Mouse (Mus musculus): ENCODE measurements at regions not wholly inside any gene's neighbourhood (a gene's known extent, or its start where the extent isn't known, plus 50 kb on each side); places are given as distances from the start of the nearest gene placed in this dataset.
"Not testable (repeated sequence)": the region's sequence is repeated elsewhere in the genome, so short reads cannot be mapped to it uniquely, and the experiment has no call there.

DNA sequence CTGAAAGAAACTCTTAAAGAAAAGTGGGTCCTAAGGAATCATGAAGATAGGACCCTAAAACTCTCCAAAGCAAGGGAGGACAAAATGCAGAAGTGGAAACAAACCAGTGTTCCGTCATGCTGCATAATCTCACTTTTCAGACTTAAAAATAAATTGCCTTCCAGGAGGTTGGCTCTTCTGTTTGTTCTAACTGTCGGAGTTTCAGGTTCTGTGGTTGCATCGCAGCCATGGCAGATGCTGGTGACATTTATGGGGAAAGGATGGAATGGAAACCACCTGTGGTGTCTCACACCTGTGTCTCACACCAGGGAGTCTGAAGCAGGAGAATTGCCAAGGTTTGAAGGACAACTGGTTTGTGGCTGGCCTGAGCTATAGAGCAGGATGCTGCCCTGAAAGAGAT, 50.9 kb upstream of the Hivep1 start:
- ATAC-seq (replicated peaks in 1 of 2; ENCODE audit: insufficient read depth in 1 of 2, low FRiP score in 2 of 2, low TSS enrichment in 1 of 2, low read depth in 1 of 2, poor library complexity in 2 of 2, severe bottlenecking in 2 of 2), result no peak

GRCm38 (mm10) chr13:41997883-41998282, 53.9 kb upstream of the Hivep1 start:
- no peak for ATAC-seq (replicated peaks in 1 of 2; ENCODE audit: insufficient read depth in 1 of 2, low FRiP score in 2 of 2, low TSS enrichment in 1 of 2, low read depth in 1 of 2, poor library complexity in 2 of 2, severe bottlenecking in 2 of 2)

DNA sequence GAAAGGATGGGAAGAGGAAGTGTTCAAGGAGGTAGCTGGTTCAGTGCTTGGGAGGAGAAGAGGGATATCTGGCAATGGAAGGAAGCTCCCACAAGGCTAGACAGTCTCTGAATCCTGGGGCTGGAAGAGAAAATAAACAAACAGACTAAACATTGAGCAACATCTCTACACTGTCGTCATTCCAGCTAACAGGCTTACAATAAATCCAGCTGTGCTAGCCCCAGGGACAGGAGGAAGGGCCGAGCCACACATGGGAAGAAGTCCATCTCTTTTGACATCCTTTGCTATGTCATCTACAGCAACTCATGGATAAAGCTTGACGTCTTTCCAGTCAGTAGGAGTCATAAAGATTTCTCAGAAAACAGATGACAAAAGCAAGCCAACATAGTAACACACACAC, 57.7 kb upstream of the Hivep1 start:
- no peak for ATAC-seq (replicated peaks in 1 of 2; ENCODE audit: insufficient read depth in 1 of 2, low FRiP score in 2 of 2, low TSS enrichment in 1 of 2, low read depth in 1 of 2, poor library complexity in 2 of 2, severe bottlenecking in 2 of 2)

DNA sequence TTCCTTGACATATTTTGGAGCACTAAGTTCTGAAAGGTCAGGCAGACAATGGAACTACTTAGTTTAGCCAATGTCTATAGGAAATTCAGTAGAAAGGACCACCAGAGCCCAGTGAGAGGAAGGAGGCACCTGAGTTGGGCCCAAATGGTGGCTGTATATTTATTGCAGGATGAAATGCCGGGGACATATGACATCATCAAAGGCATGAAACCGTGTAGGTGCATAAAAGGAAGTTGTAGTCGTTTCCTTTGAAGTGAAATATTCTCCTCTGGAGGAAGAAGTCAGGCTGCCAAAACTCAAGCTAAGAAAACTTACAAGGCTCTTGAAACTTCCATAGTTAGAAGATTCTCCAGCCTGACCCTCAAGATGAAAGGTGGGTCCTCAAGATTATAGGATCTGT, 75.9 kb upstream of the Hivep1 start:
- ATAC-seq (replicated peaks in 1 of 2; ENCODE audit: insufficient read depth in 1 of 2, low FRiP score in 2 of 2, low TSS enrichment in 1 of 2, low read depth in 1 of 2, poor library complexity in 2 of 2, severe bottlenecking in 2 of 2), result no peak

GRCm38 (mm10) chr13:41962915-41963314, 88.9 kb upstream of the Hivep1 start:
- no peak for ATAC-seq (replicated peaks in 1 of 2; ENCODE audit: insufficient read depth in 1 of 2, low FRiP score in 2 of 2, low TSS enrichment in 1 of 2, low read depth in 1 of 2, poor library complexity in 2 of 2, severe bottlenecking in 2 of 2)

GRCm38 (mm10) chr13:41960960-41961359, 90.9 kb upstream of the Hivep1 start:
- ATAC-seq (replicated peaks in 1 of 2; ENCODE audit: insufficient read depth in 1 of 2, low FRiP score in 2 of 2, low TSS enrichment in 1 of 2, low read depth in 1 of 2, poor library complexity in 2 of 2, severe bottlenecking in 2 of 2), result not testable (repeated sequence)

GRCm38 (mm10) chr13:41957932-41958331, 93.9 kb upstream of the Hivep1 start:
- no peak for ATAC-seq (replicated peaks in 1 of 2; ENCODE audit: insufficient read depth in 1 of 2, low FRiP score in 2 of 2, low TSS enrichment in 1 of 2, low read depth in 1 of 2, poor library complexity in 2 of 2, severe bottlenecking in 2 of 2)

GRCm38 (mm10) chr13:41955884-41956283, 95.9 kb upstream of the Hivep1 start:
- no peak for ATAC-seq (replicated peaks in 1 of 2; ENCODE audit: insufficient read depth in 1 of 2, low FRiP score in 2 of 2, low TSS enrichment in 1 of 2, low read depth in 1 of 2, poor library complexity in 2 of 2, severe bottlenecking in 2 of 2)

DNA sequence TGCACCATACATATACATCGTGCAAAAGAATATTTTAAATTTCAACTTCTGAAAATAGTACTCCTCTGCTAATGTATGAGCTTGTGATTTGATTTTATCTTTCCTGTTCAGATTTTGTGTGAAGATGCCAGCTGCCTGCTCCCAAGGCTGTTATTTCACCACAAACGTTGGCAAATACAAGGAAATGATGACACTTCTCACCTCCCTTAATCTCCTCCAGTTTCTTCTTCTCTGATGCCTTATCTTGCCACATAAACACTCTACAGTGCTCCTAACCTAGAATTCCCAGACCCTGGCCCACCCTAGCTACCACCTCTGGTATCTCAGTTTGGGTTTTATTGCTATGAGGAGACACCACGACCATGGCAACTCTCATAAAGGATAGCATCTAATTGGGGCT, 96.6 kb upstream of the Hivep1 start:
- ATAC-seq (replicated peaks in 1 of 2; ENCODE audit: insufficient read depth in 1 of 2, low FRiP score in 2 of 2, low TSS enrichment in 1 of 2, low read depth in 1 of 2, poor library complexity in 2 of 2, severe bottlenecking in 2 of 2), result no peak

DNA sequence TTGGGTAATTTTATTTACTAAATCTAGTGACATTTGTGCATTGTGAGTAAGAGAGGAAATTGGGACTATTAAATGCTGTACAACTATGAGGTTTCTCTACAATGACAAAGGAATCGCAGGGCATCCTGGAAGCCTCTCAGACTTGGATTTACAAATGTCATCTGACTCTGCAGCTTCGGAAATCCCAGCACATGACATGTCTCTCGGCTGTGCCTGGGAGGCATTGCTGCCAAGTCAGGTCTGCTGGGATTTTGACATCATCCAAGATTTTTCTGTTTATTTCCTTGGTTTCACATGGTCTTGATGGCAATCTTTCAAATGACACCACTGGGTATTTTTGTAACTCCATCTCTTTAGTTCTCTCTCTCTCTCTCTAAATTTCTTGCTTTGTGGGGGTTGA, 99.4 kb upstream of the Hivep1 start:
- ATAC-seq (replicated peaks in 1 of 2; ENCODE audit: insufficient read depth in 1 of 2, low FRiP score in 2 of 2, low TSS enrichment in 1 of 2, low read depth in 1 of 2, poor library complexity in 2 of 2, severe bottlenecking in 2 of 2), result no peak

DNA sequence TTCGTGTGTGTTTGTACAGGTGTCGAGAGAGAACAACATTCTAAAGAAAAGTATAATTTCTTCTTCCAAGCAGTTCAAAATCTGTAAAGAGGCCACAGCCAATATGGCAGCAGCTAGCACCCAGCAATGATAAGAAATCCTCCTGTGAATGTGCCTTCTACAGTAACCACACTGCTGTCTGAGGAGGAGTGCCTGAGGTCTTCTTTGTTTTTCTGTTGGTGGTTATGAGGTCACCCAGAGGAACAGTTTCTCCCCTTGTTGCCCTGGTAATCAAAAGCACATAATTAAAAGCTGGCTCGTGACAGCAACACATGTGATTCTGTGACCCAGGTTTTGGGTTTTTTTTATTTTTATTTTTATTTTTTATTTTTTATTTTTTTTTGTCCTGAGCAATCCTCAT, 100.8 kb upstream of the Adtrp start:
- no peak for ATAC-seq (replicated peaks in 1 of 2; ENCODE audit: insufficient read depth in 1 of 2, low FRiP score in 2 of 2, low TSS enrichment in 1 of 2, low read depth in 1 of 2, poor library complexity in 2 of 2, severe bottlenecking in 2 of 2)

DNA sequence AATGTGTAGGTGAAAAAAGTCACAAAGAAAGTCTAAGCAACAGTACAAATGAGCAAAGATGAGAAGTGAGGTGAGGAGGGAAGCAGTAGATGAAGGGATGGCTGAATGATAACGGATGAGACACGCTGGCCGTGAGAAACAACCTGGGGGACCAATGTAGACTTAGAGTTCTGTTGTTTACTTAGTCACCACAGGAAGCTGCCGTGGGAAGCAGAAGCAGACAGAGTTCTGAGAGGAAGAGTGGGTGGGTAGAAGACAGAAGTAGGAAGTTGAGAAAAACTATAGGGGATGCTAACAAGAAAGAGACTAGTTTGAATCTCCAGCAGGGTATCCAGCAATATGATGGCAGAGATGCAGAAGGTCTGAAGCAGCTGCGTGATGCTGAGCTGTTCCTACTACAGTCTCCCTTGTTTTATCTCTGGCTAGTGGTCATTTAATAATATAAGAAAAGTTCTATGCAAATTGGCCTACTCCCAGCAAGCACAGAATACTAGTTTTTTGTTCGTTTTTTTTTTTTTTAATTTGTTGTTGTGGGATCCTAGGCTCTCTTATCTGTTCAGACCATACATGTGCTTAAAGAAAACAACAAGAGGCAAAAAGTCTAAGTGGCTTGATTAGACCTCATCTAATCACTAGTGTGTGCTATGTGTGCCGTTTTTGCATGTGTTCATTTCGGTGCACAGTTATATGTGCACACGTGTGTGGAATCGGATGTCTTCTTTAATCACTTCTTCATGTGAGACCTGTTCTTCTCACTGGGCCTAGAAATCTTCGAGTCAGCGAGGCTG, 85.0 kb upstream of the Adtrp start:
- no peak; a peak in 1 of 4 replicates for ATAC-seq (replicated peaks in 1 of 2; ENCODE audit: insufficient read depth in 1 of 2, low FRiP score in 2 of 2, low TSS enrichment in 1 of 2, low read depth in 1 of 2, poor library complexity in 2 of 2, severe bottlenecking in 2 of 2)

DNA sequence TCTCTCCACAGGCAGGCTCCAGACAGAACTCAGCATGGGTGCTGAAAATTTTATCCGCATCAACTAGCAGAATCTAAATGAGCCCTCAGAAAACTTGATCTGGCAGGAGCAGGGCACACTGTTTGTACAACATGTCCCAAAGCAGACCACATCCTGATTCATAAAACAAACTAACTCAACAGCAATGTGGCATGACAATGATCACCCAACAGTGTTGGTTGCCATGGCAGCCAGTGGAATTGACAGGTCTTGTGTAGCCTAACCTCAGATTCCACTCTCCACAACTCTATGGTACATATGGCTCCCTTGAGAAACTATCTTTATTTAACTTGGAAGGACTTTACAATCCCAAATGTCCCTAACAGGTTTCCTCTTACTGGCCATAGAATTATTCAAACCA, 82.3 kb upstream of the Adtrp start:
- ATAC-seq (replicated peaks in 1 of 2; ENCODE audit: insufficient read depth in 1 of 2, low FRiP score in 2 of 2, low TSS enrichment in 1 of 2, low read depth in 1 of 2, poor library complexity in 2 of 2, severe bottlenecking in 2 of 2), result no peak

GRCm38 (mm10) chr13:41925851-41926250, 78.4 kb upstream of the Adtrp start:
- not testable (repeated sequence) for ATAC-seq (replicated peaks in 1 of 2; ENCODE audit: insufficient read depth in 1 of 2, low FRiP score in 2 of 2, low TSS enrichment in 1 of 2, low read depth in 1 of 2, poor library complexity in 2 of 2, severe bottlenecking in 2 of 2)

DNA sequence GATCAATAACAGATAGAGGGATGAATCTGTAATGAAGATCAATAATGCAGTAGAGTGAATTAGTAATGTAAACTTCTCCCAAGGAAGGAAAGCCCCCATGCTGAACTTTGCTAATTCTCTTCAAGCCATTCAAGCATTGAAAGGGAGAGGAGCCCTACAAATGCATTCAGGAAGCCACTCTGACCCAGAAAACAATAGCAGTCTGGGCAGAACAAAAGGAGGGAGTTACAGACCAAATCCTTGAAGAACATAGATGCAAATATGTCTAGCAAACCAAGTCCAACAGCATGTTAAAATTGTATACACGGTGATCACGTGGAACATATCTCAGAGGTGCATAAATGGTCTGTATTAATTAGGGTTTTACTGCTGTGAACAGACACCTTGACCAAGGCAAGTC, 77.7 kb upstream of the Adtrp start:
- ATAC-seq (replicated peaks in 1 of 2; ENCODE audit: insufficient read depth in 1 of 2, low FRiP score in 2 of 2, low TSS enrichment in 1 of 2, low read depth in 1 of 2, poor library complexity in 2 of 2, severe bottlenecking in 2 of 2), result no peak

DNA sequence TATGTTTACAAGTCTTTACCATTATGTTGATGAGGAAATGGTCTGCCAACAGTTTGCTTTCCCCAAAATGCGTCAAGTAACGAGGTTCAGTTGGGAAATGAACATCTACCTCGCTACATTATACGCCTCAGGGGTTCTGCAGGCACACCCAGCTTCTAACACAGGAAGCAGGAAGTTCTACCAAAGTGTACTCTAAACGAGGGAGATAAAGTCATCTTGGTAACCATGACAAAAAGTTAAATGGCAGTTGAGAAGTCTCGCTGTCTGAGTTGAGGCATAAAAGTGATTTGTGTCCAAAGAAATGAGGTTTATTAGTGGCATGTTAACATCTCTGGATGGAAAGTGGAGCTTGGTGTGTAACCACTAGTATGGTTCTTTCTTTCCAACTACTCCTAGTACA, 73.7 kb upstream of the Adtrp start:
- no peak for ATAC-seq (replicated peaks in 1 of 2; ENCODE audit: insufficient read depth in 1 of 2, low FRiP score in 2 of 2, low TSS enrichment in 1 of 2, low read depth in 1 of 2, poor library complexity in 2 of 2, severe bottlenecking in 2 of 2)

- no peak for ATAC-seq (replicated peaks in 1 of 2; ENCODE audit: insufficient read depth in 1 of 2, low FRiP score in 2 of 2, low TSS enrichment in 1 of 2, low read depth in 1 of 2, poor library complexity in 2 of 2, severe bottlenecking in 2 of 2)
Observed at GRCm38 (mm10) chr13:41918525-41918924, 71.0 kb upstream of the Adtrp start.

GRCm38 (mm10) chr13:41915816-41916215, 68.3 kb upstream of the Adtrp start:
- not testable (repeated sequence) for ATAC-seq (replicated peaks in 1 of 2; ENCODE audit: insufficient read depth in 1 of 2, low FRiP score in 2 of 2, low TSS enrichment in 1 of 2, low read depth in 1 of 2, poor library complexity in 2 of 2, severe bottlenecking in 2 of 2)

DNA sequence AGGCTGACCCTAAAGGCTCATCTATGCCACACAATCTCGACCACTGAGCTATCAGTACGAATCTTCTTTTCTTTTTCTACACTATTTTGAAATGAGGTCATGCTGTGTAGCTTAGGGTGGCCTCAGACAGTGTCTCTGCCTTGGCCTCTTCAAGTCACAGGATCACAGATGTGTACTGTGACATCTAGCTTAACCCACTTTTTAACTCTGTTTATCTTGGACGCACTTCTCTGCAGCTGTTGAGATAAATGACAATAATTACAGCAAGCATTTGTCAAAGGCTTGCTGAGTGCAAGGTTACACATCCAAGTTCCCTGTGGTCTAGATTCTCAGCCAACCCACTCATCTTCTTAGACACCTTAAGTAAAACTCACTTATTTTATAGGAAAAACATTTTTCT, 63.3 kb upstream of the Adtrp start:
- no peak for ATAC-seq (replicated peaks in 1 of 2; ENCODE audit: insufficient read depth in 1 of 2, low FRiP score in 2 of 2, low TSS enrichment in 1 of 2, low read depth in 1 of 2, poor library complexity in 2 of 2, severe bottlenecking in 2 of 2)
